Mouse (Mus musculus) right cerebral cortex, adult 2 months (tissue): Measurements from ENCODE around the gene Hif1an.
A peak's percentile ranks its signal among the peaks of the same experiment; 100 is the strongest.

ENCODE experiments used
- DNase-seq, 2 experiments: peaks; one replicate each; pipeline ENCODE4 v3.0.0; 2021 to 2022; ENCODE audit warnings: low spot score in 2 of 2

Hif1an gene

GRCm38 (mm10) chr19:44562652-44563206 is at the start of gene Hif1an:
Gene Hif1an, plus strand, starts transcription at chr19:44562850.
- DNase-seq: peak; percentile 96

DNA sequence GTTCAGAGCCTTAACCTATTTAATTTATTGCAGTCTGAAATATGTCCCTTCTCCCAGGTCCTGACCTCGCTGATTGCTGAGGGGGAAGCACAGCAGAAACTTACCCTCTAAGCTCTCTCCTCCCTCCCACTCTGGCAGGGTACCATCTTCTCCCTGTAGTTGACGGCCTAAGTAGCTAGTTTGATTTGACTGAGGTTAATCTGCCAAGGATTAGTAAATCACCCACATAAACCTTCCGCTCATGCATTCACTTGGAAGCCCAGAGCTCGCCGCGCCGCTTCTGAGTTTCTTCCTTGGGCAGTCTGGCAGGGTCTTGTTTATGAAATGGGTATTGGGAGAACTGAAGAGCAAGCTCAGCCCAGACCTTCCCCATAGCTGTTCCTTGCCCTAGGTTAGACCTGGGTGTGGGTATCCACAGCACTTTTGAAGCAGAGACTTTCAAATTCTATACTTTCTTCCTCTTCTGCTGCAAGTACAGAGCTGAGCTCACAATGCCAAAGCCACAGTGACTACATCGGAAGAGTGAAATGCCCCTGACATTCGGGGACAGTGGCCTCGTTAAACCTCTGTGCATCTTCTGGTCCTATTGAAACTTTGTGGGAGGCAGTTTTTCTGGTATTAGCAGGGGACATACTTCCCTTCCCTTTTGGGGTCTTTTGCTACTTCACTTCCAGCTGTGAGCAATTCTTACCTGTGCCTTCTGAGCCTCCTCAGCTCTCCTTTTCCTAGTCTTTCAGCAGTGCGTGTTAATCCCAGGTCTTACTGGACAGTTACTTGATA is 49.4 kb upstream of the Hif1an start:
- no peak for DNase-seq

DNA sequence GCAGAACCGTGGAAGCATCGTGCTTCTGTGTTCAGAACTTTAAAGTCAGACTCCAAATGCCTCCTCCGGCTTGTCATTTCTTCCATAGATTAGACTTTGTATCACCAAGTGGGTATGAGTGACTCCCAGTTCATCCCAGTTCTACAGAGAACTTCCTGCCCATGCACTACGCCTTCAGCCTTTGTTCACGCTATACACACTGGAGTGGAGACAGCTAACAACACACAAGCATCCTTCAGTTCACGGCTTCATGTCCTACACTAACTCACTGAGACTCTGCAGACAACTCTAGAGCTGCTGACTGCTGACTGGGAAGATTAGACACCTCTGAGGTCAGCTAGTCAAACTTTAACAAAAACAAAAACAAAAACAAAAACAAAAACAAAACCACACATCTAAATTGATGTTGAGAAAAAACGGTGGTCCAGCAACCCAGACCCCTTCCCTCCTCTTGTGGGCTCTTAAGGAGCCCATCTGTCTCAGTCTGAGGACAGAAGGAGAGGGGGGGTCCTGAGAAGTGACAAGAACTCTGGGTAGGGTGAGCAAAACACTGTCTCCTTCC is 48.6 kb upstream of the Hif1an start:
- DNase-seq: no peak

DNA sequence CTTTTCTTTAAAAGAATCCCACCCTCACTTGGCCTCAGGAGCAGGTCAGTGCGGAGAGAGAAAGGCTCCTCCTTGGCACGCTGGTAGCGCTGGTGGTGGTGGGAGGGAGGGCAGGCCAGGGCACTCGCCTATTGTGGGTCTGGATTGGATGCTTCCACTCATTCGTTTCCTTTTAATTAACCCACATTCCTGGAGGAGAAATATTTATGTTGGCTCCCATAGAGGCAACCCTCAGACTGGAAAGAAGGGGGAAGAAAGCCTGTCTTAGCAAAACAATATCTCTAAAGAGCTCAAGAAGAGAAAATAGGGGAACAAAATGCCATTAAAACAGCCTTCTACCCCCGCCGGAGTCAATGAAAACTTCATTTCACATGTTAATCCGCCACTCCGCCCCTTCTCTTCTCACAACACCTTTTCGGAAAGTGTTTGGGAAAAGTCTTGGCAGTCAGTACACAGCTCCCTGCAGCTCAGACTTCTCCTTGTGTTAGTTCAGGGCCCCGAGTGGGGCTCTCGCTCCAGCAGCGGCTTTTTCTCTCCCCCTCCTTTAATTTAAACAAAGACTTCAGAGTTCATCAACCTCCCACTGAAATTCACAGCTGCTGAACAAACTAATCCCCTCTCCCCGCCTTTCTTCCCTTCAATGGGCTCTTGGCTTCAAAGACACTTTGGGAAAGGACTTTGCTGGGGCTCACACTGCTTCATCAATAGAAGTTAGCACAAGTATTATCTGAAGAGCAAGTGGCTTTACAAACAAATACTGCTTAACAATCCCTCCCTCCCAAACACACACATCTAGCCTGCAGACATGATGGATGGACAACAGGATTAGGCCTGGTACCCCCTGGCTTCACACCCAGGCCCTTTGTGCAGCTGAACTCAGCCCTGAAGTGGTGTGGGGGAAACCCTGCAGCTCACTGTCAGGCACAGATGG is 47.9 kb upstream of the Hif1an start:
- DNase-seq: no peak

GRCm38 (mm10) chr19:44515769-44516168 is 46.9 kb upstream of the Hif1an start:
- no peak for DNase-seq

- no peak for DNase-seq
Measured at GRCm38 (mm10) chr19:44517996-44518768, 44.5 kb upstream of the Hif1an start.

DNA sequence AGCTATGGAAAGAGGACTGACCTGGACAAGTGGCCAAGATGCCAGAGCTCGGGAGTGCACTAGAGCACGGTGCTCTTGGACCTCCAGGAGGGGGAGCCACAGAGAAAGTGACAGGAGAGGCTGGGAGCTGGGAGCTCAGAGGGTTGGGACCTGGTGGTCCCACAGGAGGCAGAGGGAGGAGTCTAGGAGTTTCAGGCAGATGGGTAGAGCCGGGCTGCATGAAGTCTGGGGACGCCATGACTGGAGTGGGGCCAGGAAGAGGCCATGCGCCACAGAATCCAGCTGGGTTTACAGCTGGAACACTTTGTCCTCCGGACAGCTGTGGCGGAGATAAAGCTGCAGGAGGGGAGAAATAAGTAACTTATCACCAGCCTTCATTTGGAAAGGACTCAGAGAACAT is 43.5 kb upstream of the Hif1an start:
- DNase-seq: no peak

GRCm38 (mm10) chr19:44525551-44526205 is 37.0 kb upstream of the Hif1an start:
- DNase-seq: no peak

DNA sequence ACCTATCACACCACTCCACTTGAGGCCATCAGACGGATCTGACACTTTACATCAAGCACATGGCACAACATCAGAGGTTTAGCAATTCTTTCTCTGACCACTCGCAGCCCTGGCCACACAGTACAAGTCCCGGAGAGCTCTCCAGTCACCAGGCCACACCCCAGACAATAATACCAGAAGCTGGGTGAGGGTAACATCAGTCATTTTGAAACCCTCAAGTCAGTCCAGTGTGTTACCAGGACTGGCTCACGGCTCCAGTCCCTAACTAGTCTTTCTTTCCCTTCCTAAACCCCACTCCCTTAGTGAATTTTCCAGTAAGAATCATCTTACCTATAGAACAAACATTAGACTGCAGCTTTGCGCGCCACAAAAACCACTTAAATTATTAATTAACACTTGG is 32.6 kb upstream of the Hif1an start:
- no peak for DNase-seq

DNA sequence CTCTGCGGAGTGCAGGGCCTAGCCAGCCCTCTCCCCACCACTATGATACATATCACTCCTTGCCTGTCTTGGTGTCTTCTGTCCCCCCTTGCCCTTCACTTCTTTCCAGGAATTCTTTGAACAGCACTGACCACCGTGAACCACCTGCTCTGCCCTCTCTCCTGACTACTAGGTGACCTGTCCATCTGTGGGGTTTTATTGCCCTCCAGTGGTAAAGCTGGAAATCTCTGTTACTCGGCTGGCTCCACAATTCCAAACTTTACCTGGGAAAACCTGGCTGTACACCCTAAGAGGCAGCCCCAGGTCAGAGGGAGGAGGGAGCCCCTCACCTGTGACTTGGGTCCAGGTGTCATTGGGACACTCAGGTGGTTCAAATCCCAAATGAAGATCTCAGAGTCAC is 27.3 kb upstream of the Hif1an start:
- DNase-seq: no peak

DNA sequence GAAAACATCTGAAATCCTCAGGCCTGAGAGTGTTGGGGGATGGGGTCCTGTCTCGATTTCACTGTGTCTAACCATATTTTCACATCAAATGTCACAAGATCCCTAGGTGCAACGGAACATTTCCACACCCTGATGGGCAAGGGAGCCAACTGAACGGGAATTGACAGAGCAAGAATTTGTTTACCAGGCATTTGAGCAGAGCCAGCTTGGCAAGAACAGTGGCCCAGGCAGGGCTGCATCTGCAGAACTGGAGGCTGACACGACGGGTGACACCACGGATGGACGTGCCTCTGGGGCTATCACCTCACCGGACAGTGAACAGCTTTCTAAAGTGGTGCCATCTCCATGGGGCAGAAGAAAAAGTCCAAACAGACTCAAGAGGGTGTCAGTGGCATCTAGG is 25.2 kb upstream of the Hif1an start:
- no peak for DNase-seq

DNA sequence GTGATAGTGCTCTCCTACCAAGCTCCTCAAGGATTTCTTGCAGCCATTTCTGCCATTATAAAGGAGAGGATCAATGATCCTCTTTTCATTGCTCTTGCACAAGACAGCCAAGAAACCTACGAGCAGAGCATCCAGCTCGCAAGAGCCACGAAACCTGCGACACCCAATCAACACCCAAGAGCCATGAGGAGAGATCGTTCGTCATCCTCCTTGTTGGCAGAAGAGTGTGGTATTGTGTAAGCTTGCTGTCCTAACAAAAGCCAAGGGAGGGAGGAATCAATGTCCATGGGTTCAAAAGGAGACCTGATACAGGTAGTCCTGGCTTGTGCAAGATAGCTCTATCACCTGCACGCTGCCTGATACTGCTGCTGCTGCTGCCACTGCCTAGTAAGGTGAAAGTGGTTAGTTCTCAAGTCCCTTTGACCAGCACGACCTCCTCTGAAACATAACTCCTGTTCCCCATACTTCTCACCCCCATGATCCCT is 19.9 kb upstream of the Hif1an start:
- no peak for DNase-seq

DNA sequence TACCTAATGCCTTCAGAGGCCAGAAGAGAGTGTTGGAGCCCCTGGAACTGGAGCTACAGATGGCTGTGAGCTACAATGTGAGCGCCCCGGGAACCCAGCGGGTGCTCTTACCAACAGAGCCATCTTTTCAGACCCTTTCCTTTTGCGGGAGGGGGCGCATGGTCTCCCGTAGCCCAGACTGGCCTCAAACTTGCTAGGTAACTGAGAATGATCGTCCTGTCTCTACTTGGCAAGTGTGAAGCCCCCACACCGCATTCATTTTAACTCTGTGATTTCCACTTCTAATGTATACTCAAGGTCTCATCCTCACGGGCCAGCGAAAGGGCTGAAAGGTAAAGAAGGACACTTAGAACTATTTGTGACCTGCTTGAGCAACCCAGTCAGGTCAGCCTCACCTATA is 18.3 kb upstream of the Hif1an start:
- DNase-seq: no peak

- peak; percentile 79 to 82 for DNase-seq
Measured at GRCm38 (mm10) chr19:44544775-44545174, 17.9 kb upstream of the Hif1an start.

DNA sequence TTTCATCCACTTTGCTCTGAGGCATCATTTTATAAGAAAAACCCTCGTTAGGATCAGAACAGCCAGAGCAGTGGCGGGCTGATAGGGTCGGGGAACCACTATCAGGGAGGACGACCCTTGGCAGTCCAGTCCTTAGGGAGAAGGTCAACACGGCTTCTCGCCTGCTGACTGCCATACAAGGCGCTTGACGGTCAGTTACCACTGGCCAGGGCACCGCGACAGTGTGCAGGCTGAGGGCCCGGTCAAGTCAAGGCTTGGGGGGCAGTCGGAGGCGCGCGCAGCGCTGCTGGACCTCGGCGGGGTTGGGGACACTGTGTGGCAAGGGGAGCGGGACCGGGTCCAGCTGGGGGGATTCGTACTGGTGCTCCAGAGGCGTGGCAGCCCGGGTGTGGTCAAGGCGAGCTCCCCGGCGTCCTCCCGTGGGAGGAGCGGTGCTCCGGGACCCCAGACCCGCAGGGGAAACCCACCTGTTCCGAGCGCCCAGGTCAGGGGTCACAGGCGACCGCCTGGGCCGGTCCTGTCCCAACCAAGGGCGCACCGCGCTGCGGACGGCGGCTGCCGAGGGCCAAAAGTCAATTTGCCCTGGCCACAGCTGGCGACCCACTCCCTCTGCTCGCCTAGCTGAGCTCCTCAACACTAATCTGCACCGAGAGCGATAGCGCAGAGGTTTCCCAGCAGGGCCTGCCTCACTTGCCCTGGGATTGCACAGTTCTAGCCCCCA is 17.2 kb upstream of the Hif1an start, which contains the start of gene Sec31b:
Sec31b (minus strand) TSS at position 544 of the 721 bp plus-strand sequence.
- no peak for DNase-seq

DNA sequence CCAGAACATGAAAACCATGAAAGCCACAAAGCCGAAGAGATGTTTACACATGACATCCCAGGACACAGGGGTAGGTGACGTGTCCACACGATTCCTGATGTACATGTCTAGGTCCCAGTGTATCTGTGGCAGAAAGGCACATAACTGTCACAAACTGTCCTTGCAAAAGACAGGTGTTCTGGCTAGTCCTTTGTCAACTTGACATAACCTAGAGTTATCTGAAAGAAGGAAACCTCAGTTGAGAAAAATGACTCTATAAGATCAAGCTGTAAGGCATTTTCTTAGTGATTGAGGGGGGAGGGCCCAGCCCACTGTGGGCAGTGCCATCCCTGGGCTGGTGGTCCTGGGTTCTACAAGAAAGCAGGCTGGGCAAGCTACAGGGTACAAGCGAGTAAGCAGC is 9.9 kb upstream of the Hif1an start, which contains the start of gene Gm20538:
Gm20538 (minus strand) TSS at position 101 of the 400 bp plus-strand sequence.
- DNase-seq: no peak

GRCm38 (mm10) chr19:44553286-44553685 is 9.4 kb upstream of the Hif1an start:
- no peak for DNase-seq

DNA sequence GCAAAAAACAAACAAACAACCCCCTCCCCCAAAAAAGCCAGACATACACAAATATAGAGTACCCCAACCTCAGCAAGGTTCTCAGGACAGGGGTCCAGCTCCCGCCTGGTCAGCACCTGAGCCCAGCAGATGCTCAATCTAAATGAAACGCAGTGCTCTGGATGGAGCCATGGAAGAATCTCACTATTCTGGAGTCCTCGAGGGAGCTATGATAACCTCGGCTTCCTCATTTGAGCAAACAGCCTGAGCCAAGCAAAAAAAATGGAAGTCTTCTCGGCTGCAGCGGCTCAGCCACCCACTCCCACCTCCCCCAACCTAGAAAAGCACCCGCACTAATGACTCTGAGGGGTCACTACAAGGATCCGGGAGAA is 8.2 kb upstream of the Hif1an start:
- no peak for DNase-seq

DNA sequence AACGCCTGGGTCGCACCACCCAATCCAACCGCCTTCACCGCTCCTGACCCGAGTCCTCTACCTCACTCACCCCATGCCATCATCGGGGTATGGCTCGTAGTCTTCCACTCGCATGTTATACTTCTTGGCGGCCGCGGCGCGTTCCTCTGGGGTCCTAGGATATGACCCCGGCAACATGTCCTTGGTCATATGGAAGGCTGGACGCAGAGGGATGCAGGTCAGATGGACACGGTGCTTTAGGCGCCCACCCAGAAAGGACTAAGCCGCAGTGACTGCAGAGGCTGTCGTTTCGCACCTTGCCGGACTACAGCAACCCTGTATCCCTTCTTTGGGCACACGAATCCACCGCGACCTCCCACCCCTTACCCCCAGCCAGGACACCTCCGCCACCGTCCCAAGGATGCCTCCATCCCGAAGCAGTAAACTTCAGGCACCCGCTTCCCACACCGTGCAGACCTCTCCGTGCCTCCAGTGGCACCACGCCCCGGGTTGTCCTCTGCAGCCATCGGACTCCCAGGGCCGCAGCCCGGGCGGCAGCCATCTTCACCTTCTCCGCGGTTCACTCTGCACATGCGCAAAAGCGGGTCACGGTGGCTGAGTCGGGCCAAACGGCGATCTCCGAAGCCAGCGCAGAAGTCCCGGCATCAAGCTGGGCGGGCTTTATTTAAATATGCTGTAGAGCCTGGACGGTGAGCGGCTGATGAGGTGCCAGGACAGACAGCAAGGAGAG is 7.6 kb upstream of the Hif1an start, which contains the start of gene Ndufb8:
Ndufb8 (minus strand) TSS at position 580 of the 730 bp plus-strand sequence.
- DNase-seq: peak; percentile 96 to 98
